Comparison of ENCODE assay signal across 8 mouse cellular contexts in the genomic region with DNA sequence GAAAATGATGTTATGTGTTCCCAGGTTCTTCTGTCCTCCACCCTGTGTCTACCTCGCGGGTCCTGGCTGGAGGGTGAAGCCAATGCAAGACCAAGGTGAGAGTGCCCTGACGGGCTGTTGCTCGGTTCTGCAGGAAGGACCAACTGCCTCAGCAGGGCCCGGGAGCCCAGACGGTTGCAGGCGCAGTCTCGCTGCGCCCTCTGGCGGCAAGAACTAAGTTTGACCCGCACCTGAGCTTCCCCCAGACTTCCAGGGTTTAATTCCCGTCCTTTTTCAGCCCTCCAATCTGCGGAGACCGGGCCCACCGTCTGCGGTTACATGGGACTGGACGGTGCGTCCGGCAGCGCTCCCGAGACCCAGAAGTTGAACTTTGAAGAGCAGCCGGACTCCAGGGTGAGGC. TPM values are rescaled to one million over a fixed set of nuclear protein-coding genes. Genes with fewer than 3 reads are reported as not detected.
DNase-seq lines count a peak whose midpoint lies in the region; ATAC-seq and TF ChIP-seq lines count a peak whose summit lies in the region.

No protein-coding gene starts in this region.

- no peaks in the 10 kb centered on the region for H3K36me3 ChIP-seq in limb, embryonic 14.5 days (ENCODE audit: control insufficient read depth, insufficient read depth, low read length)
- H3K36me3 ChIP-seq in neural tube, embryonic 13.5 days, result no peaks in the 10 kb centered on the region

- H3K4me2 ChIP-seq in limb, embryonic 14.5 days (replicated peaks; ENCODE audit: low read depth, low read length, severe bottlenecking), result no peak overlapping the region
- H3K4me2 ChIP-seq in neural tube, embryonic 13.5 days, result no peak overlapping the region

- DNase-seq in 416B (ENCODE audit: low read depth), result peak; percentile 46
- DNase-seq in Muller cell, postnatal 12 days (ENCODE audit: inconsistent ontology term), result peak; percentile 63
- peak; percentile 58 to 78 for DNase-seq in cerebellum, postnatal 4 days (ENCODE audit: low spot score in 2 of 2)
- DNase-seq in gastrocnemius, postnatal 25 days, result peak; percentile 45
- peak; percentile 46 for DNase-seq in kidney, adult 11 months
- DNase-seq in limb, embryonic 14.5 days (ENCODE audit: low spot score), result peak; percentile 69
- peak; percentile 55 for DNase-seq in thymus, postnatal 14 days

- 3% methylated on average over 22 of the region's 22 CpGs for WGBS in limb, embryonic 14.5 days
- WGBS in neural tube, embryonic 13.5 days, result under 1% methylated on average over 22 of the region's 22 CpGs

- peaks cover 19% of the 10 kb centered on the region for H3K4me1 ChIP-seq in limb, embryonic 14.5 days (ENCODE audit: control insufficient read depth, insufficient read depth, low read length)
- H3K4me1 ChIP-seq in neural tube, embryonic 13.5 days (replicated peaks), result peaks cover 16% of the 10 kb centered on the region

- ATAC-seq in limb, embryonic 14.5 days (ENCODE audit: low FRiP score, low read depth), result no peak
- 0 out of 2 replicates have a peak, but pooled peaks have one; percentile 36 for ATAC-seq in neural tube, embryonic 13.5 days (ENCODE audit: low read depth)

- TF ChIP-seq POLR2A in limb, embryonic 14.5 days (IDR thresholded peaks at IDR 0.05; ENCODE audit: borderline replicate concordance, extremely low read depth, insufficient read depth, insufficient read length), result no peak

- peaks cover 63% of the 10 kb centered on the region for H3K27me3 ChIP-seq in limb, embryonic 14.5 days (ENCODE audit: control insufficient read depth, insufficient read depth, low read length)
- peaks cover 85% of the 10 kb centered on the region for H3K27me3 ChIP-seq in neural tube, embryonic 13.5 days

- H3K4me3 ChIP-seq in limb, embryonic 14.5 days (replicated peaks; ENCODE audit: low read length), result no peak overlapping the region
- H3K4me3 ChIP-seq in neural tube, embryonic 13.5 days, result no peak overlapping the region

- H3K9ac ChIP-seq in limb, embryonic 14.5 days (ENCODE audit: low read depth, low read length, severe bottlenecking), result no peak overlapping the region
- H3K9ac ChIP-seq in neural tube, embryonic 13.5 days, result no peak overlapping the region

- H3K27ac ChIP-seq in limb, embryonic 14.5 days (replicated peaks; ENCODE audit: low read depth, low read length), result no peak overlapping the region
- no peak overlapping the region for H3K27ac ChIP-seq in neural tube, embryonic 13.5 days (replicated peaks)

- H3K9me3 ChIP-seq in limb, embryonic 14.5 days (ENCODE audit: control insufficient read depth, low read length), result no peaks in the 10 kb centered on the region
- H3K9me3 ChIP-seq in neural tube, embryonic 13.5 days, result no peaks in the 10 kb centered on the region

RNA-seq across cellular contexts. Expression of a gene that starts 2.7 kb away (rescaled TPM):
- 1 to 10 TPM; 1.0 to 2.3 TPM for total RNA-seq in gastrocnemius, postnatal 25 days (2021)
- 362 and 495 TPM in 2 replicates for polyA plus RNA-seq in limb, embryonic 14.5 days (2012; rRNA removed)
- 30.2 and 39.9 TPM in 2 replicates for polyA plus RNA-seq in limb, embryonic 14.5 days (2014; fragmentation: Nextera tagmentation; extraction: Ambion mirVana)
- polyA plus RNA-seq in neural tube, embryonic 13.5 days (2015; fragmentation: Nextera tagmentation; extraction: Ambion mirVana), result 7.3 and 13.2 TPM in 2 replicates

RNA-seq across cellular contexts. Expression of a gene that starts 4.8 kb away (rescaled TPM):
- total RNA-seq in gastrocnemius, postnatal 25 days (2021), result not detected
- polyA plus RNA-seq in limb, embryonic 14.5 days (2012; rRNA removed), result 2.7 and 3.9 TPM in 2 replicates
- 0.45 and 0.76 TPM in 2 replicates for polyA plus RNA-seq in limb, embryonic 14.5 days (2014; fragmentation: Nextera tagmentation; extraction: Ambion mirVana)
- polyA plus RNA-seq in neural tube, embryonic 13.5 days (2015; fragmentation: Nextera tagmentation; extraction: Ambion mirVana), result 0.08 and 0.10 TPM in 2 replicates

RNA-seq across cellular contexts. Expression of a gene that starts 18.8 kb away (rescaled TPM):
- not detected for total RNA-seq in gastrocnemius, postnatal 25 days (2021)
- 3.9 and 5.1 TPM in 2 replicates for polyA plus RNA-seq in limb, embryonic 14.5 days (2012; rRNA removed)
- 1.1 and 2.1 TPM in 2 replicates for polyA plus RNA-seq in limb, embryonic 14.5 days (2014; fragmentation: Nextera tagmentation; extraction: Ambion mirVana)
- polyA plus RNA-seq in neural tube, embryonic 13.5 days (2015; fragmentation: Nextera tagmentation; extraction: Ambion mirVana), result 0.75 TPM in 1 of 2 replicates, not detected in the other

RNA-seq across cellular contexts. Expression of a gene that starts 36.0 kb away (rescaled TPM):
- total RNA-seq in gastrocnemius, postnatal 25 days (2021), result 10 to 100 TPM; 28.0 to 62.1 TPM
- 27.4 and 29.7 TPM in 2 replicates for polyA plus RNA-seq in limb, embryonic 14.5 days (2012; rRNA removed)
- 65.9 and 68.2 TPM in 2 replicates for polyA plus RNA-seq in limb, embryonic 14.5 days (2014; fragmentation: Nextera tagmentation; extraction: Ambion mirVana)
- 9.4 and 12.1 TPM in 2 replicates for polyA plus RNA-seq in neural tube, embryonic 13.5 days (2015; fragmentation: Nextera tagmentation; extraction: Ambion mirVana)

RNA-seq across cellular contexts. Expression of a gene that starts 49.1 kb away (rescaled TPM):
- 10 to 100 TPM; 17.2 to 20.2 TPM for total RNA-seq in gastrocnemius, postnatal 25 days (2021)
- polyA plus RNA-seq in limb, embryonic 14.5 days (2012; rRNA removed), result 48.4 and 68.8 TPM in 2 replicates
- 73.1 TPM in 2 replicates for polyA plus RNA-seq in limb, embryonic 14.5 days (2014; fragmentation: Nextera tagmentation; extraction: Ambion mirVana)
- 71.2 and 77.5 TPM in 2 replicates for polyA plus RNA-seq in neural tube, embryonic 13.5 days (2015; fragmentation: Nextera tagmentation; extraction: Ambion mirVana)
